Mouse (Mus musculus): ENCODE data around the gene Setd7. TPM values are rescaled to one million over a fixed set of nuclear protein-coding genes. Genes with fewer than 3 reads are reported as not detected.

Setd7 gene
- total and polyA plus RNA-seq, 3 experiments: 11.3 to 37.9 (median 15.3) TPM

DNA sequence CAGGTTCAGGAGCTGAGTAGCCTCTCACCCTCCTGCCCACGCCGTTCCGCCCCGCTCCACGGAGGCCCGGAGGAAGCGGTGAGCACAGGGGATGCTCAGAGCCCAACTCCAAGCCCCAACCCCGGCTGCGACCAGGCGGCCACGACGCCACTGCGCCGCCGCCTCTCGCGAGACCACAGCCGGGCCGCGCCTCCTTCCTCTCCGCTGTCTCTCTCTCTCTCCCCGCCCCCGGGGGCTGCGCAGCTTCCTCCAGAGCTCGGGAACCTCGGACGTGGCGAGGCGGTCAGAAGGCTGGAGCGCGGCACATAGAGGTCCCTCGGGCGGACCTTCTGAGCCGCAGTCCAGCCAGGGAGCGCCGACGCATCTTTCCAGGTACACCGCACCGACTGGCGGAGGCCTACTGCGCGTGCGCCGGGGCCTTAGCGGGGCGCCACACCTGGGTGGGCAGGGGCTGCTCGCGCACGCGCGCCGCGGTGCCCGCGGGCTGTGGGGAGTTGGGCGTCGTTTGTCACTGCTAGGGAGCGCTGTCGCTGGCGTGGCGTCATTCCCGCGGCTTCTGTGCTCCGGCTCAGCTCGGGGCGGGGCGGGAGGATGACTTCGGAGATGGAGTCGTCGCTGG is 76.8 kb downstream of the Setd7 start, which contains the start of gene Rab33b (continued):
- TF ChIP-seq USF1 (IDR thresholded peaks at IDR 0.05; ENCODE audit: low read depth, low read length) (no peak), E2F4 (IDR thresholded peaks at IDR 0.05; ENCODE audit: borderline replicate concordance, low read depth, low read length) (no peak; the same call in 1 of the 2 replicates), RAD21 (IDR thresholded peaks at IDR 0.05; ENCODE audit: low read depth, low read length) (no peak), ZKSCAN1 (IDR thresholded peaks at IDR 0.05; ENCODE audit: low read depth, low read length) (no peak), USF2 (IDR thresholded peaks at IDR 0.05; ENCODE audit: borderline replicate concordance in 1 of 2, insufficient read depth in 1 of 2, low read depth in 1 of 2, low read length in 2 of 2) (no peak), MEF2A (IDR thresholded peaks at IDR 0.05; ENCODE audit: extremely low read depth, insufficient replicate concordance, low read depth, low read length, poor library complexity, severe bottlenecking) (no peak), POLR2A (IDR thresholded peaks at IDR 0.05; ENCODE audit: control insufficient read depth in 1 of 2, insufficient read depth in 1 of 2, low read depth in 1 of 2, low read length in 2 of 2, poor library complexity in 1 of 2) (peak; percentile 97 to 99), SIN3A (IDR thresholded peaks at IDR 0.05; ENCODE audit: low read length) (peak; percentile 53), ELF1 (IDR thresholded peaks at IDR 0.05; ENCODE audit: low read depth, low read length) (peak; percentile 78), MXI1 (IDR thresholded peaks at IDR 0.05; ENCODE audit: low read depth, low read length) (peak; percentile 71; the same call in 1 of the 2 replicates), MAFK (IDR thresholded peaks at IDR 0.05; ENCODE audit: borderline replicate concordance, low read depth, low read length) (no peak), RCOR1 (IDR thresholded peaks at IDR 0.05; ENCODE audit: low read depth, low read length) (peak; percentile 62; the same call in 1 of the 2 replicates), MYB (IDR thresholded peaks at IDR 0.05; ENCODE audit: low read depth, low read length) (no peak), EP300 (IDR thresholded peaks at IDR 0.05; ENCODE audit: low read depth in 1 of 2, low read length in 2 of 2) (peak in 1 of 2 experiments; percentile 32; a peak in 2 of 4 replicates), MYC (IDR thresholded peaks at IDR 0.05; ENCODE audit: low read depth, low read length) (peak; percentile 32; the same call in 1 of the 2 replicates), ZNF384 (IDR thresholded peaks at IDR 0.05; ENCODE audit: low read depth, low read length) (no peak), GATA1 (IDR thresholded peaks at IDR 0.05; ENCODE audit: low read depth, low read length) (no peak), CTCF (IDR thresholded peaks at IDR 0.05 in 2 of 3, conservative IDR thresholded peaks at IDR 0.05 in 1 of 3; ENCODE audit: control insufficient read depth in 1 of 3, insufficient read depth in 1 of 3, low read depth in 2 of 3, low read length in 3 of 3, poor library complexity in 1 of 3, severe bottlenecking in 1 of 3) (peak in 1 of 3 experiments; percentile 12; a peak in 1 of 6 replicates), ETS1 (IDR thresholded peaks at IDR 0.05; ENCODE audit: low read depth, low read length) (peak; percentile 38; the same call in 1 of the 2 replicates)

DNA sequence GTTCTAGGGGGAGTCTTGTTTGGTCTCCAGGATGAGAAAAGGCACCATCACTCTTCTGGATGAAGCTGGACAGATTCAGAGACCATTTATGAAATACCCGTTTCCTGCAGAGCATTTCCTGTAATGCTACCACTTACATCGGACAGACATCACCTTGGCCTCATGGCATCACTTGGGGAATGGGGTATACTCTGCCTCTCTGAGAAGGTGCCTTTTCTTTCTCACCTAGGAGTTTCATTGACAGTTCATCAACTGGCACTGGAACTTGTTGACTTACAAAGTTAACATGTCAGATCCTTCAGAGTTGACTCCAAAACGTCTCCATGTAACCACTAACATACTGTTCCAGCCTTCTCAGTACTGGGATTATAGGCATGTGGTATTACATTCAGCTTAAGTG is 77.9 kb downstream of the Setd7 start:
- no peak for TF ChIP-seq ELF1 (IDR thresholded peaks at IDR 0.05; ENCODE audit: low read depth, low read length)
- no peak for TF ChIP-seq POLR2AphosphoS5 (IDR thresholded peaks at IDR 0.05; ENCODE audit: borderline replicate concordance, low read depth, low read length)

More for the DNA sequence above, 77.9 kb downstream of the Setd7 start:
- peaks cover 6% of the 10 kb centered on the region for H3K79me2 ChIP-seq (ENCODE audit: control insufficient read depth, insufficient read depth, low read length, poor library complexity)
- H3K4me3 ChIP-seq (ENCODE audit: control insufficient read depth in 1 of 2, insufficient read depth in 1 of 2, low read depth in 2 of 2, low read length in 2 of 2): peak overlapping the region in 1 of 2 experiments; percentile 71; a peak in 1 of 4 replicates
- H3K9me3 ChIP-seq (replicated peaks; ENCODE audit: insufficient read depth, low read length): no peaks in the 10 kb centered on the region
- no peaks in the 10 kb centered on the region for H3K27me3 ChIP-seq (ENCODE audit: control insufficient read depth in 1 of 2, insufficient read depth in 2 of 2, low read length in 2 of 2)
- H3K4me1 ChIP-seq (ENCODE audit: control insufficient read depth in 1 of 2, insufficient read depth in 2 of 2, low read length in 2 of 2): peaks cover 0 to 3% of the 10 kb centered on the region in 2 experiments; a peak in 1 of 4 replicates
- H3K9ac ChIP-seq (ENCODE audit: control insufficient read depth, low read depth, low read length, poor library complexity, severe bottlenecking): peak overlapping the region; percentile 86; the same call in 1 of the 2 replicates
- peaks cover 0 to 7% of the 10 kb centered on the region in 2 experiments; a peak in 2 of 4 replicates for H3K36me3 ChIP-seq (ENCODE audit: control insufficient read depth in 1 of 2, insufficient read depth in 2 of 2, low read length in 2 of 2)
- DNase-seq (ENCODE audit: low read depth, low spot score): no peak
- H3K27ac ChIP-seq (ENCODE audit: control insufficient read depth, low read depth, low read length): no peak overlapping the region
